Mouse (Mus musculus) neural tube, embryonic 13.5 days (tissue): ENCODE measurements around the gene Clrn2. TPM values are rescaled to one million over a fixed set of nuclear protein-coding genes. Genes with fewer than 3 reads are reported as not detected.

Experiments
- ATAC-seq: fragments of 200-750 bp; cut with Nextera tagmentation; 2 replicates; pipeline ENCODE4 v1.8.0; 2017; ENCODE audit warnings: low read depth, mild to moderate bottlenecking, moderate TSS enrichment, moderate library complexity
- H3K27ac ChIP-seq: fragments of 300-500 bp; sonication (generic); replicated peaks from 2 replicates; pipeline ENCODE4 v1.5.1; 2015; ENCODE audit warnings: moderate library complexity, mild to moderate bottlenecking, inconsistent platforms
- H3K27me3 ChIP-seq: fragments of 300-500 bp; sonication (generic); 2 replicates; pipeline ENCODE4 v1.6.1; 2015; ENCODE audit warnings: mild to moderate bottlenecking, inconsistent platforms
- H3K36me3 ChIP-seq: fragments of 300-500 bp; sonication (generic); 2 replicates; pipeline ENCODE4 v1.6.1; 2015; ENCODE audit warnings: mild to moderate bottlenecking, inconsistent platforms
- H3K4me1 ChIP-seq: fragments of 300-500 bp; sonication (generic); replicated peaks from 2 replicates; pipeline ENCODE4 v1.6.1; 2015; ENCODE audit warnings: inconsistent platforms
- H3K4me2 ChIP-seq: fragments of 300-500 bp; sonication (generic); 2 replicates; pipeline ENCODE4 v1.6.1; 2015; ENCODE audit warnings: inconsistent platforms, mild to moderate bottlenecking, moderate library complexity
- H3K4me3 ChIP-seq: fragments of 300-500 bp; sonication (generic); 2 replicates; pipeline ENCODE4 v1.5.1; 2015; ENCODE audit warnings: mild to moderate bottlenecking, inconsistent platforms
- H3K9ac ChIP-seq: fragments of 300-500 bp; sonication (generic); 2 replicates; pipeline ENCODE4 v1.6.1; 2015; ENCODE audit warnings: moderate library complexity, mild to moderate bottlenecking, inconsistent platforms
- H3K9me3 ChIP-seq: fragments of 300-500 bp; sonication (generic); 2 replicates; pipeline ENCODE4 v1.6.1; 2016; ENCODE audit warnings: inconsistent platforms
- WGBS: fragments of 180-500 bp; shearing (Covaris S2); methylation state at CpG from one replicate; pipeline ENCODE4 v1.1.7; 2015; 5-methylcytosine and 5-hydroxymethylcytosine counted together
- polyA plus RNA-seq: library from polyadenylated mRNA; unstranded; fragments of >200 nt; fragmentation: Nextera tagmentation; extraction: Ambion mirVana; gene quantifications from 2 replicates; pipeline ENCODE4 v1.2.1, GENCODE M21; 2015

Gene Clrn2
- polyA plus RNA-seq, 1 experiment from 2014 or later = 0.63 TPM

- Histone ChIP-seq H3K4me1 (no peaks in the 10 kb centered on the region), H3K4me3 (no peak overlapping the region), H3K9me3 (no peaks in the 10 kb centered on the region), H3K4me2 (no peak overlapping the region), H3K36me3 (peaks cover 41% of the 10 kb centered on the region), H3K9ac (no peak overlapping the region), H3K27ac (no peak overlapping the region), H3K27me3 (no peaks in the 10 kb centered on the region)
- no peak for ATAC-seq
- WGBS = 90% methylated on average over 14 of the region's 14 CpGs
These were observed 17.3 kb upstream of the Clrn2 start for GRCm38 (mm10) chr5:45435967-45436950.

GRCm38 (mm10) chr5:45437826-45438225, 15.7 kb upstream of the Clrn2 start:
- Histone ChIP-seq H3K4me1 (no peaks in the 10 kb centered on the region), H3K4me3 (no peak overlapping the region), H3K9me3 (no peaks in the 10 kb centered on the region), H3K4me2 (no peak overlapping the region), H3K27me3 (no peaks in the 10 kb centered on the region), H3K9ac (no peak overlapping the region), H3K27ac (no peak overlapping the region), H3K36me3 (peaks cover 40% of the 10 kb centered on the region)
- no peak for ATAC-seq
- WGBS = 75% methylated on average over 4 of the region's 4 CpGs

- Histone ChIP-seq H3K9ac (no peak overlapping the region), H3K9me3 (no peaks in the 10 kb centered on the region), H3K4me3 (no peak overlapping the region), H3K27ac (no peak overlapping the region), H3K4me1 (no peaks in the 10 kb centered on the region), H3K27me3 (no peaks in the 10 kb centered on the region), H3K36me3 (peaks cover 43% of the 10 kb centered on the region), H3K4me2 (no peak overlapping the region)
- WGBS = 93% methylated on average over 8 of the region's 8 CpGs
- no peak for ATAC-seq
These were observed 15.2 kb upstream of the Clrn2 start for GRCm38 (mm10) chr5:45438301-45438700.

- H3K9ac ChIP-seq = no peak overlapping the region
- no peaks in the 10 kb centered on the region for H3K27me3 ChIP-seq
- H3K4me1 ChIP-seq = no peaks in the 10 kb centered on the region
- 93% methylated on average over 3 of the region's 3 CpGs for WGBS
- no peak overlapping the region for H3K4me3 ChIP-seq
- ATAC-seq = no peak
- no peak overlapping the region for H3K4me2 ChIP-seq
- no peak overlapping the region for H3K27ac ChIP-seq
- H3K36me3 ChIP-seq = peaks cover 24% of the 10 kb centered on the region
- no peaks in the 10 kb centered on the region for H3K9me3 ChIP-seq
These were observed 12.4 kb upstream of the Clrn2 start for GRCm38 (mm10) chr5:45441124-45441523.

GRCm38 (mm10) chr5:45441745-45442144, 11.8 kb upstream of the Clrn2 start:
- no peak for ATAC-seq
- Histone ChIP-seq H3K4me3 (no peak overlapping the region), H3K36me3 (peaks cover 20% of the 10 kb centered on the region), H3K27ac (no peak overlapping the region), H3K9me3 (no peaks in the 10 kb centered on the region), H3K4me1 (no peaks in the 10 kb centered on the region), H3K9ac (no peak overlapping the region), H3K27me3 (no peaks in the 10 kb centered on the region), H3K4me2 (no peak overlapping the region)
- WGBS = 83% methylated on average over 3 of the region's 3 CpGs

GRCm38 (mm10) chr5:45444130-45444832, 9.3 kb upstream of the Clrn2 start:
- no peak overlapping the region for H3K9ac ChIP-seq
- ATAC-seq = no peak
- 85% methylated on average over 8 of the region's 8 CpGs for WGBS

GRCm38 (mm10) chr5:45448676-45449075, 4.9 kb upstream of the Clrn2 start:
- peaks cover 23% of the 10 kb centered on the region for H3K4me1 ChIP-seq
- ATAC-seq = no peak
- no peaks in the 10 kb centered on the region for H3K9me3 ChIP-seq
- WGBS = 24% methylated on average over 5 of the region's 5 CpGs
- H3K4me2 ChIP-seq = peak overlapping the region; percentile 99
- no peaks in the 10 kb centered on the region for H3K36me3 ChIP-seq
- H3K27me3 ChIP-seq = no peaks in the 10 kb centered on the region
- peak overlapping the region; percentile 78 for H3K9ac ChIP-seq
- H3K4me3 ChIP-seq = peak overlapping the region; percentile 73
- H3K27ac ChIP-seq = no peak overlapping the region

More at GRCm38 (mm10) chr5:45444130-45444832, 9.3 kb upstream of the Clrn2 start:
- Histone ChIP-seq H3K27me3 (no peaks in the 10 kb centered on the region), H3K27ac (no peak overlapping the region), H3K4me2 (no peak overlapping the region), H3K36me3 (peaks cover 8% of the 10 kb centered on the region), H3K4me1 (peaks cover 14% of the 10 kb centered on the region), H3K4me3 (no peak overlapping the region), H3K9me3 (no peaks in the 10 kb centered on the region)

GRCm38 (mm10) chr5:45449206-45449605, 4.3 kb upstream of the Clrn2 start:
- H3K9ac ChIP-seq = peak overlapping the region; percentile 78
- no peak overlapping the region for H3K27ac ChIP-seq
- 1% methylated on average over 8 of the region's 8 CpGs for WGBS
- H3K27me3 ChIP-seq = no peaks in the 10 kb centered on the region
- no peak for ATAC-seq
- peak overlapping the region; percentile 73 for H3K4me3 ChIP-seq
- no peaks in the 10 kb centered on the region for H3K9me3 ChIP-seq
- peaks cover 23% of the 10 kb centered on the region for H3K4me1 ChIP-seq
- no peaks in the 10 kb centered on the region for H3K36me3 ChIP-seq
- H3K4me2 ChIP-seq = peak overlapping the region; percentile 99

GRCm38 (mm10) chr5:45449831-45450716, 3.5 kb upstream of the Clrn2 start, which contains the start of gene Qdpr:
Gene Qdpr, minus strand, starts transcription at chr5:45450236.
- peak; percentile 99 for ATAC-seq
- H3K36me3 ChIP-seq = no peaks in the 10 kb centered on the region
- peak within 1 kb of the TSS; percentile 78 for H3K9ac ChIP-seq
- H3K4me3 ChIP-seq = peak within 1 kb of the TSS; percentile 73
- peak within 1 kb of the TSS; percentile 99 for H3K4me2 ChIP-seq
- no peaks in the 10 kb centered on the region for H3K27me3 ChIP-seq
- H3K9me3 ChIP-seq = no peaks in the 10 kb centered on the region
- WGBS = under 1% methylated on average over 70 of the region's 70 CpGs
- peaks cover 23% of the 10 kb centered on the region for H3K4me1 ChIP-seq
- peak within 1 kb of the TSS; percentile 80 for H3K27ac ChIP-seq

- Histone ChIP-seq H3K4me2 (no peak overlapping the region), H3K27ac (no peak overlapping the region), H3K4me3 (no peak overlapping the region), H3K4me1 (peaks cover 8% of the 10 kb centered on the region), H3K9me3 (no peaks in the 10 kb centered on the region), H3K27me3 (no peaks in the 10 kb centered on the region), H3K36me3 (no peaks in the 10 kb centered on the region), H3K9ac (no peak overlapping the region)
- no peak for ATAC-seq
- 52% methylated on average over 9 of the region's 9 CpGs for WGBS
These were observed 905 bp downstream of the Clrn2 start for GRCm38 (mm10) chr5:45454456-45454855.

- Histone ChIP-seq H3K9me3 (no peaks in the 10 kb centered on the region), H3K4me2 (no peak overlapping the region), H3K4me1 (peaks cover 6% of the 10 kb centered on the region), H3K27me3 (no peaks in the 10 kb centered on the region), H3K9ac (0 out of 2 replicates have a peak overlapping the region, but pooled peaks have one; percentile 26), H3K27ac (no peak overlapping the region), H3K36me3 (no peaks in the 10 kb centered on the region), H3K4me3 (no peak overlapping the region)
- 61% methylated on average over 7 of the region's 7 CpGs for whole genome bisulfite sequencing
- ATAC-seq = no peak
These were observed 19.4 kb downstream of the Clrn2 start for GRCm38 (mm10) chr5:45472880-45473450.
